Mouse (Mus musculus): ENCODE results near the gene Gm6309.
A peak's percentile ranks its signal among the peaks of the same experiment; 100 is the strongest.
"Not testable (repeated sequence)": the region's sequence is repeated elsewhere in the genome, so short reads cannot be mapped to it uniquely, and the experiment has no call there.

The Gm6309 gene

DNA sequence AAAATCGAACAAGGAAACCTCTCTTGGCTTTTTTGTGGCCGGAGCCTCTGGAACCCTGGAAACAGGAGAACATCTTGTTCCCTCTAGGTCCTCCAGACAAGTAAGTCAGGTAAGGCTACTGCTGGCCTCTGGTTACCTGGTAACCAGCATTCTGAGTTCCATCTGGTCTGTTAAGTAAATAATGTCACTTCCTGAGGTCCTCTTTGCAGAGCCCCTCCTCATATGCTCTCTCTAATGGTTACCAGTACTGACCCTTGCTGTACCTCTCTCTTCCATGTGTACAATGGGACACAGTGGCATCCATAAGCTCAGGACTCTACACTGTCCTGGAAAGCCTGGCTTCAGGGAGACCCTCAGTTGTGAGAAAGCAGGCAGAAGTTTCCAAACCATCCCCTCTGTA, at the start of gene Gm6309:
Gene Gm6309 (minus strand): TSS at position 101 of the 400 bp plus-strand sequence.
- not testable (repeated sequence) for DNase-seq (ENCODE audit: low spot score)

DNA sequence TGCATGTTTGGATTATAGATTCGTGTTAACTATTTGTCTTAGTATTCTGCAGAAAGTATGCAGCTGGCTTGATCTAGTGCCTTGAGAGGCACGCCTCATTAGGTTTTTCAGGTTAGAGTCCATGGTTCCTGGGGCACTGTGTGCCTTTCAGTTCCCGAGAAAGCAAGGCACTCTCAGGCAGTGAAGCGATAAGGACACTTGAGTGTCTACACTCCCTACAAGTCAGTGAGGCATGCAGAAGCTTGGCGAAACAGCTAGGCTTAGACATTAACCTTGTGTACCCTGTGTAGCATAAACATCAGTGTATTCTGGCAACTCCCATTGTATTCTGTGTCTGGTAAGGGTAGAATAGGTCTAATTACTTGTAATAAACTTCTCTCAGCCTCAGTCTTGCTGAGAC, 35.0 kb upstream of the Gm6309 start:
- no peak for DNase-seq (ENCODE audit: low spot score)

DNA sequence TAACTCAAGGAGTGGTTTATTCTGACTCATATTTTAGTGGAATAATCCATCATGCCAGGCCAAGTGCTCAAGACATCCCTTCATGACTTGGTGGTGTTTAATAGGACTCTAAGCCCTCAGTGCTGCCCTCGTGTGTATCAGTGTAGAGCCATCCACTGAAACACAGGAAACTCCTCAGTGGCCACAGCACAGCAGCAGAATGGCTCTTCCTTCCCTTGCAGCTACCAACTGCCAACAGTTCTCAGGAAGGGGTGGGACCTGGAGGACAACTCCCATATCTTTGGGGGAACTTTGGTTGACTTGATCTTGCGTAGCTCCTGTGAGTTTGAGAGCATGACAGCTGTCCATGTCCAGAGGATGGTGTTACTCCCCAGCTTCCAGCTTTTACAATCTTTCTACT, 33.4 kb upstream of the Gm6309 start:
- DNase-seq (ENCODE audit: low spot score): no peak

DNA sequence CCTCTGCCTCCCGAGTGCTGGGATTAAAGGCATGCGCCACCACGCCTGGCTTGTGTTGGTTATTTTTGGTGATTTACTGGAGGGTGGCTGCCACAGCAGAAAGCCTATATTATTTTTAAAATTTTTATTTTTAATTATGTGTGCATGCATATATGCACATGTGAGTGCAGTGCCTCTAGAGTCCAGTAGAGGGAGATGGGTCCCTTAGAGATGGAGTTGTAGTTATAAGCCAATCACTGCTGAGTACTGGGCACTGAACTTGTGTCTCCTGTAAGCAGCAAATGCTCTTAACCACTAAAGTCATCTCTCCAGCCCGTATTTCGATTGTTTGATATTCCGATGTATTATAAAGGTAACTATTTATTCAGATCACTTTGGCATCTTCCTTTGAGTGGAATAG, 30.1 kb upstream of the Gm6309 start:
- DNase-seq (ENCODE audit: low spot score): no peak

DNA sequence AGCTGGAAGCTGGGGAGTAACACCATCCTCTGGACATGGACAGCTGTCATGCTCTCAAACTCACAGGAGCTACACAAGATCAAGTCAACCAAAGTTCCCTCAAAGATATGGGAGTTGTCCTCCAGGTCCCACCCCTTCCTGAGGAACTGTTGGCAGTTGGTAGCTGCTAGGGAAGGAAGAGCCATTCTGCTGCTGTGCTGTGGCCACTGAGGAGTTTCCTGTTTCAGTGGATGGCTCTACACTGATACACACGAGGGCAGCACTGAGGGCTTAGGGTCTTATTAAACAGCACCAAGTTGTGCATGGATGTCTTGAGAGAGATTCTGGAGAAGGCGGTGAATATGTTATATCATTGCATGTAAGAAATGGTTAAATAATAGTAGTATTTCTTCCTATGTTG, 29.0 kb upstream of the Gm6309 start:
- DNase-seq (ENCODE audit: low spot score): no peak

DNA sequence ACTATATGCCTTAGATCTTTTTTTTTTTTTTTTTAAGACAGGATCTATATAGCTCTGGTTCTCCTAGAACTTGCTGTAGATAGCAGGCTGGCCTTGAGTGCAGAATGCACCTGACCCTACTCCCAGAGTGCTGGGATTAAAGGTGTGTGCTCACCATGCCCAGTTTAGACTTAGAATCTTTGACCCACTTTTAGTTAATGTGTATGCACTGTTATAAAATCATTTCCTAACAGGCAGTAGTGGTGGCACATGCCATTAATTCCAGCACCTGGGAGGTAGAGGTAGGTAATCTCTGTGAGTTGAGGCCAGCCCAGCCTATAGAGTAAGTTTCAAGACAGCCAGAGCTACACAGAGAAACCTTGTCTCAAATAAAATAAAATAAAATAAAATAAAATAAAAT, 28.6 kb upstream of the Gm6309 start:
- no peak for DNase-seq (ENCODE audit: low spot score)

DNA sequence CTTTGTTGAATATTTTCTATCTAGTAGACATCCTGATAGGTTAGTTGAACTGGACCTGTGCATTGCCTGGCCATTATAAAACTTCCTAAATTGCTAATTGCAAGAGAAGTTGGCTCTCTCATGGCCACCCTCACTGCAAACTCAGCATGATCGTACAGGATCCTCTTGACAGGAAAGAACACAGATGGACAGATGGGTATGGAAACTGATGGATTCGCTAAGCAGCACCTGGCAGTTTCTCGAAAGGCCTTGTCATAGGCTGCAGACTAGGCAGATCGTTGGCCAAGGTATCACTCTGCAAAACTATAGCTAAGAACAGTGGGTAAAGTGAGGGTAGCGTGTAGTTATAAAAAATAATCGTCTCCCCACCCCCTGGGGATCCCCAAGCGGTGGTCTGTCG, 22.8 kb upstream of the Gm6309 start:
- no peak for DNase-seq (ENCODE audit: low spot score)

DNA sequence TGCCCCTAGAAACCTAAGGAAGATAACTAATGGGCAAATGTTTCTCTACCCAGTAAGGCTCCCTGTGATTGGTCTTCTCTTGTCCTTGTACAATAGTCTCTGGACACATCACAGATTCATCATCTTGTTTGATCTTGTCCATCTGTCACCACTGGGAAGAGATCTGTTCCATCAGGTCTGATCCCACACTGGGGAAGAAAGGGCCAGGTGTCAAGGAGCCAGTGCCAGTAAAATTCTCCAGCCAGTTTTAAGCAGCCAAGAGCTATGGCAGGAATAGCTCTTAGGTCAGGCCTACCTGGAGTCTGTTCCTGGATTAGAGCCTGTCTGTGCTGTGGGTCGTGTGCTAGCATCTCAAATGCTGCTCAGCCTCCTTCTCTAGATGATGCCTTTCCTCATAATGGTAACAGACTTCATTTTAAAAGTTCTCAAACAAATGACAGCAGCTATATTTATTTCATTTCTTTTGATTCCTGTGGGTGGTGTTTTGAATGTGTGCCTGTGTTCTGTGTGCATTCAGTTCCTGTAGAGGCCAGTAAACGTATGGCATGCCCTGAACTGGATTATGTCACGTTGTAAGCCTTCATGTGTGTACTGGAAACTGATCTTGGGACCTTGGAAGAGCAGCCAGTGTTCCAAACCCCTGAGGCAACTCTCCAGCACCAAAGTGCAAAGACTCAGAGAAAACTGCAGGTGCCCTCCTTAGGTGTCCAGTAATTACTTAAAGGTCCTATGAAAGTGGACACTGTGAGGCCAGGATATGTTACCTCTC, 20.2 kb upstream of the Gm6309 start:
- DNase-seq (ENCODE audit: low spot score): no peak

DNA sequence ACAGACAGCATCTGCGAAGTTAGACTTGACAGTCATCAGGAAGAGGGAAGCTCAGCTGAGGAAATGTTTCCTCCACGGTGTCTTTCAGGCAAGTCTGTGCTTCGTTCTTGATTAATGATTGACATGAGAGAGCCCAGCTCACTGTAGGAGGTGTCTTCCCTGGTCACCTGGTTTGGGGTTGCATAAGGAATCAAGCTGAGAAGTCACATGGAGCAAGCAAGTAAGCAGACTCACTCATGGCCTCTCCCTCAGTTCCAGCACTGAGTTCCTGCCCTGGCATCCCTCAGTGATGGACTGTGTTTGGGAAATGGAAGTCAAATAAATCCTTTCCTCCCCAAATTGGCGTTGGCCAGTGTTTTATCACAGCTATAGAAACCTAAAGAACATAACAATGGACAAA, 19.6 kb upstream of the Gm6309 start:
- DNase-seq (ENCODE audit: low spot score): no peak

DNA sequence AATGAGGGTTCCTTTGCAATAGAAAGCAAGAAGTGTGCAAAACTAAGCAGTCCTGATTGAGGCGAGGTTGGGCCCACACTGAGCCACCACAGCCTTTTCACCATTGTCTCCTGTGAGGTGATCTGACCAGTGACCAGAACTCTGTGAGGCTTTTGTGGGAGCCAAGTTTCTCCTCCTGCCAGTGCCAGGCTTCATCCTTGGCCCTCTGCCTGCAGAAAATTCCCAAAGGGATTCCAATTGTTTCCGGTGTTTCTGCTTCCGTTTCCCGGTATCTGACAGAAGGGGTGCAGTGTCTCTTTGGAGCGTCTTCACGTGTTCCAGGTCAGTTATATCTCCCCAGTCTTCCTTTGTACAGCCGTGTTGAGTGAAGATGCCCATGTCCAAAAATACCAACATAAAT, 18.2 kb upstream of the Gm6309 start:
- no peak for DNase-seq (ENCODE audit: low spot score)

DNA sequence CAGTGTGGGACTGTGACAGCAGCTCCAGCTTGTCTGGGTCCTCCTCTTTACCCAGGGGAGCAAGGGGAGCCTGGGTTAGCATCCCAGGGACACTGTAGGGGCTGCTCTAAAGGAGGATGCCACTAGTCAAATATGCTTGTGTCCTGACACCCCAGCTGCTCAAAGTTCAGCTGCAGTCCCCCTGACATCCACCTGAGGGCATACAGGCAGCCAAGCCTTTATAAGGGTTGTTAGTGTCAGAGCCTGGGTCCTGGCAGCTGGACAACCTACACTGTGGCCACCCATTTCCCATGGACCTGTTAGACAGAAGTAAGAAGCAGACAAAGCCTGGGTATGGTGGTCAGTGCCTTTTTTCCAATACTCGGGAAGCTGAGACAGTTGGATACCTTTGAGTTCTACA, 17.6 kb upstream of the Gm6309 start:
- no peak for DNase-seq (ENCODE audit: low spot score)

DNA sequence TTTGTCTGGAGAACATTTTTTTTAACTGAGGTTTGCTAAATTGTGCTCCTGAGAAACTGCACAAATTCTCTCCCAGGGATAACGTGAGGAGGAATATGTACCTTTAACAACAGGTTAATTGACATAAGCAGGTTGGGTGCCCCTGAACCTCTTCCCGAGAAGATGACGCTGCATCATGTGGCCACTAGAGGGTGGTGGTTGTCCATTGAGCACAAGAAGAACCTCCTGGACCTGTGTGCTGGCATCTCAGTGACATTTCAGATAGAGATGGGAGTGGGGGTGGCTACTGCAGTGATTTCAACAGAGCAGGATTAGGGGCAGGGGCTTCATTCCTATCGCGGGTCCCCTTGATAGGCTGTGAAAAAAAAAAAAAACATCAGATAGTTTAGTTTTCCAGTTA, 16.9 kb upstream of the Gm6309 start:
- DNase-seq (ENCODE audit: low spot score): peak; percentile 46

DNA sequence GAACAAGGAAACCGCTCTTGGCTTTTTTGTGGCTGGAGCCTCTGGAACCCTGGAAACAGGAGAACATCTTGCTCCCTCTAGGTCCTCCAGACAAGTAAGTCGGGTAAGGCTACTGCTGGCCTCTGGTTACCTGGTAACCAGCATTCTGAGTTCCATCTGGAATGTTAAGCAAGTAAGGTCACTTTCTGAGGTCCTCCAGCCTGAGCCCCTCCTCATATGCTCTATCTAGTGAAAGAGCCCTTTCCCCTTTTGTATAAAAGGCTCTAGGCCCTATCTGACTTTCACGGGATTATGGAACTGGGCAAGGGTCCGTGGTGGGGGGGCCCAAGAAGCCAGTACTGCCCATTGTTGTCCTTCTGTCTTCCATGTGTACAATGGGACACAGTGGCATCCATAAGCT, 14.7 kb upstream of the Gm6309 start, which contains the start of gene 1700001J03Rik:
Gene 1700001J03Rik (minus strand): TSS at position 101 of the 400 bp plus-strand sequence.
- DNase-seq (ENCODE audit: low spot score): not testable (repeated sequence)

DNA sequence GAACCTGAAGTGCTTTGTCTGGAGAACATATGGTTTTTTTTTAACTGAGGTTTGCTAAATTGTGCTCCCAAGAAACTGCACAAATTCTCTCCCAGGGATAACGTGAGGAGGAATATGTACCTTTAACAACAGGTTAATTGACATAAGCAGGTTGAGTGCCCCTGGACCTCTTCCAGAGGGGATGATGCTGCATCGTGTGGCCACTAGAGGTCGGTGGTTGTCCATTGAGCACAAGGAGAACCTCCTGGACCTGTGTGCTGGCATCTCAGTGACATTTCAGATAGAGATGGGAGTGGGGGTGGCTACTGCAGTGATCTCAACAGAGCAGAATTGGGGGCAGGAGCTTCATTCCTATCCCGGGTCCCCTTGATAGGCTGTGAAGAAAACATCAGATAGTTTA, 2.2 kb upstream of the Gm6309 start:
- not testable (repeated sequence) for DNase-seq (ENCODE audit: low spot score)

DNA sequence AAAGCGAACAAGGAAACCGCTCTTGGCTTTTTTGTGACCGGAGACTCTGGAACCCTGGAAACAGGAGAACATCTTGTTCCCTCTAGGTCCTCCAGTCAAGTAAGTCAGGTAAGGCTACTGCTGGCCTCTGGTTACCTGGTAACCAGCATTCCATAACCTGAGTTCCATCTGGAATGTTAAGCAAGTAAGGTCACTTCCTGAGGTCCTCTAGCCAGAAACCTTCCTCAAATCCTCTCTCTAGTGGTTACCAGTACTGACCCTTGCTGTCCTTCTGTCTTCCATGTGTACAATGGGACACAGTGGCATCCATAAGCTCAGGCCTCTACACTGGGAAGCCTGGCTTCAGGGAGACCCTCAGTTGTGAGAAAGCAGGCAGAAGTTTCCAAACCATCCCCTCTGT, 10.1 kb downstream of the Gm6309 start, which contains the start of gene Gm5565:
Gene Gm5565 (minus strand): TSS at position 101 of the 400 bp plus-strand sequence.
- not testable (repeated sequence) for DNase-seq (ENCODE audit: low spot score)

DNA sequence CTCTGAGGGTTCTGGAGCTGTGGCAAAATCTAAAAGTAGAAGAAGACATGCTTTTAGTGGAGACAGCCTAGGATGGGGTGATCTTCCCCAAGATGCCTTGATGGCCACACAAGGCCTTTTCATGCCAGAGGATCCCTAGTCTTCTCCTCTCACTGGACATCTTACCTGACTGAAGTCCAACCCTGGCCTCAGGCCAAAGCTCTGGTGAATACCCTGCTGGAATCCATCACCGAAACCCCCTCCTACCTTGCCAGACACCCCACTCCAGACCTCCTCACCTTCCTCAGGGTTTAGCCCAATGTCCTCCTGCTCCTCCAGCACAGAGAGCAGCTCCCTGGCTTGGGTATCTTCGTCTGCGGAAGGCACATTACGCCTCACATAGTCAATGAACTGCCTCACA, 12.2 kb downstream of the Gm6309 start:
- not testable (repeated sequence) for DNase-seq (ENCODE audit: low spot score)

DNA sequence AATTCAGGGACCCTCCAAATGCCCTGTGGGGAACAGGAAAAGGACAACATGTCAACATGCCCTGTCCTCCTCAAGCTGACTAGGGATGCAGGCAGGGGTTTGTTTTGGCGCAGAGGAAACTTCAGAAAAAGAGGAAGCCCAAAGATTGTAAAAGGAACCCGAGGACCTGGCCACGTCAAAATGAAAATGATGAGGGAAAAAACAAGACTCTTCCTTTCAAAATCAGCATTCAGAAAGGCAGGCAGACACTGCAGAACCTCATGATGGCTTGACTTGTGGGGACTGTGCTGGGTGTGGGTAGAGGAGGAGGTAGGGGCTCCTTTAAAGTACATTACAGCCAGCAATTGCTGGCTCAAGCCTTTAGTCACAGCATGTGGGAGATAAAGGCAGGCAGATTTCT, 20.1 kb downstream of the Gm6309 start:
- no peak for DNase-seq (ENCODE audit: low spot score)

DNA sequence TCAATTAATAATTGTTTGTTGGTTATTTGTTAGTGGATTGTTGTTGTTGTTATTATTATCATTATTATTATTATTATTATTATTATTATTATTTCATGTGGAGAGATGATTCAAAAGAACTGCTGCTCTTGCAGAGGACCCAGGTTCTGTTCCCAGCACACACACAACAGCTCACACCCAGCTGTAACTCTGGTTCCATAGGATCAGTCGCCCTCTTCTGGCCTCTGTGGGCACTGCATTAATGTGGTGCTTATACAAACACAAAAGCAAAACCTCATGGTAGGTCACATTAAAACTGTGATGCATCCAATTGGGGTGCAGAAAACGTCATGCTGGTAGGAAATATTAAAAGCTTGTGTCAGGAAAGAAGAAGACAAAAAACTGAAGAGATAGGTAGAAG, 22.6 kb downstream of the Gm6309 start:
- peak; percentile 29 for DNase-seq (ENCODE audit: low spot score)
